Comparison of ENCODE assay signal across 9 mouse cellular contexts in the genomic region with DNA sequence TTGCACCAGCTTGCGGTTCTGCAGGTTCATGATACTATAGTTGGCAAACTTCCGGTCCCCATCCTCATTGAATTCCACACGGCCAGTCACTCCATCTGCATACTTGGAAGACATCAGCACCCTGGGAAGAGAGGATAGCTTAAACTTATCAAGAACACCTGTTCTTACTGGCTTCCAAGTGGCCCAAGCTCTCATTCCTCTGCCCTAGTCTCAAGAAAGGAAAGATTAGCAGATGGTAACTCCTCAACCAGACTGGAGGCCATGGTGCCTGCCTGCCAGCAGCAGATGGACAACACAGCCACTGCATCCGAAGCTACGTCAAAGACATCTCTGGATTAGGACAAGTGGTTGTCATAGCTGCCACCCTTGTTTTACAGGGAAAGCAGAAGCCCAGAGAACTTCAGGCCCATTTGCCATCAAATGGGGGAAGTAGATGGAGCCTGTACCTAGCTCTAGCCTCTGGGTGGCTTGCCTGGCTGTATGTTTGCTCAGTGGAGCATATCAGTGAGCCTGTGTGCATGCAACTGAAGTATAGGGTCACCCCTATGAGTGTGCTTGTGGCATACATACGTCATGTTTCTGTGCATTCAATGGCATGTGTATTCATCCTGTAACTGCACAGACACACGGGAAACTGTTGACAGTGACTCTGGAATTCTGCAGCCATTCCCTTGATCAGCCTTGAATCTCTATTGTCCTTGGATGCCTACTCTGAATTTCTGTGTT. TPM values are rescaled to one million over a fixed set of nuclear protein-coding genes. Genes with fewer than 3 reads are reported as not detected.
DNase-seq lines count a peak whose midpoint lies in the region; ATAC-seq and TF ChIP-seq lines count a peak whose summit lies in the region.
"Had no signal": no experiment of that assay in that cellular context is flagged by ENCODE, and none has a peak within 500 bp of the region (broad histone marks: within the 10 kb centered on the region; RNA-seq: fewer than 3 reads in every experiment).

No protein-coding gene starts in this region.

- no peak overlapping the region for H3K9ac ChIP-seq in hindbrain, postnatal 0 days (replicated peaks; ENCODE audit: low read length)
- no peak overlapping the region for H3K9ac ChIP-seq in neural tube, embryonic 12.5 days

- H3K36me3 ChIP-seq in hindbrain, postnatal 0 days (ENCODE audit: insufficient read depth, low read length) = peaks cover 7% of the 10 kb centered on the region
- no peaks in the 10 kb centered on the region for H3K36me3 ChIP-seq in neural tube, embryonic 12.5 days

- H3K4me1 ChIP-seq in hindbrain, postnatal 0 days (ENCODE audit: insufficient read depth, low read length) = peaks cover 6% of the 10 kb centered on the region; the same call in 1 of the 2 replicates
- H3K4me1 ChIP-seq in neural tube, embryonic 12.5 days = peaks cover 13% of the 10 kb centered on the region; the same call in 1 of the 2 replicates

- 0 out of 2 replicates have a peak overlapping the region, but pooled peaks have one; percentile 24 for H3K27ac ChIP-seq in left cerebral cortex, adult 2 months
- H3K27ac ChIP-seq in hindbrain, postnatal 0 days = 0 out of 2 replicates have a peak overlapping the region, but pooled peaks have one; percentile 54
- no peak overlapping the region for H3K27ac ChIP-seq in neural tube, embryonic 12.5 days

- peak; percentile 39; the same call in 1 of the 2 replicates for ATAC-seq in hindbrain, postnatal 0 days
- no peak for ATAC-seq in neural tube, embryonic 12.5 days (ENCODE audit: low FRiP score, low read depth)
- no peak for ATAC-seq in monocyte, adult 5-6 weeks (replicated peaks; ENCODE audit: insufficient number of reproducible peaks, low FRiP score, low TSS enrichment, poor library complexity, severe bottlenecking)

- no peak overlapping the region for H3K4me3 ChIP-seq in left cerebral cortex, adult 2 months
- H3K4me3 ChIP-seq in hindbrain, postnatal 0 days (ENCODE audit: low read length) = peak overlapping the region; percentile 35; the same call in 1 of the 2 replicates
- peak overlapping the region; percentile 39; the same call in 1 of the 2 replicates for H3K4me3 ChIP-seq in neural tube, embryonic 12.5 days

- WGBS in hindbrain, postnatal 0 days = 61% methylated on average over 7 of the region's 7 CpGs
- WGBS in neural tube, embryonic 12.5 days = 77% methylated on average over 7 of the region's 7 CpGs

- peak overlapping the region; percentile 65 for H3K4me2 ChIP-seq in hindbrain, postnatal 0 days (ENCODE audit: low read depth, low read length)
- H3K4me2 ChIP-seq in neural tube, embryonic 12.5 days (replicated peaks) = peak overlapping the region; percentile 85

- no peak for DNase-seq in left cerebral cortex, adult 2 months (ENCODE audit: extremely low spot score in 1 of 2, low spot score in 2 of 2)
- DNase-seq in left cerebral cortex, adult 9 months (ENCODE audit: low spot score in 2 of 2) = no peak
- DNase-seq in cerebellum, postnatal 36 days = peak; percentile 71 to 75
- peak; percentile 45 for DNase-seq in hindbrain, postnatal 0 days (ENCODE audit: low spot score)
- DNase-seq in adrenal gland, postnatal 4 days (ENCODE audit: low spot score in 2 of 2) = no peak
- DNase-seq in thymus, adult 18-20 months = no peak

- TF ChIP-seq CTCF in left cerebral cortex, adult 2 months (IDR thresholded peaks at IDR 0.05) = no peak
- TF ChIP-seq CTCF in hindbrain, postnatal 0 days (IDR thresholded peaks at IDR 0.05; ENCODE audit: low read depth) = no peak

- intact Hi-C loops in left cerebral cortex, adult 2 months (cut with DNase I) = no loop called here

- H3K27me3 ChIP-seq in hindbrain, postnatal 0 days (ENCODE audit: insufficient read depth, low read length) = no peaks in the 10 kb centered on the region
- H3K27me3 ChIP-seq in neural tube, embryonic 12.5 days (replicated peaks) = peaks cover 63% of the 10 kb centered on the region

- H3K9me3 ChIP-seq in hindbrain, postnatal 0 days (ENCODE audit: low read length) = no peaks in the 10 kb centered on the region
- no peaks in the 10 kb centered on the region for H3K9me3 ChIP-seq in neural tube, embryonic 12.5 days

RNA-seq across cellular contexts. Expression of a gene that starts 14.4 kb away (rescaled TPM):
- not detected for total RNA-seq in left cerebral cortex, adult 2 months (2021)
- 1.0 TPM in 1 of 2 replicates, not detected in the other for total RNA-seq in hindbrain, postnatal 0 days (2014; rRNA removed)
- 0.20 and 0.44 TPM in 2 replicates for polyA plus RNA-seq in hindbrain, postnatal 0 days (2015; fragmentation: Nextera tagmentation; extraction: Ambion mirVana)
- polyA plus RNA-seq in neural tube, embryonic 12.5 days (2016; fragmentation: Nextera tagmentation; extraction: Ambion mirVana) = not detected in 2 replicates
- not detected in 3 replicates for total RNA-seq in monocyte, adult 5-6 weeks (2017)
- total RNA-seq in adrenal gland, postnatal 4 days (2021) = not detected
- total RNA-seq: ES-E14 had no signal

RNA-seq across cellular contexts. Expression of a gene that starts 14.9 kb away (rescaled TPM):
- 100 to 1,000 TPM; 452 to 457 TPM for total RNA-seq in left cerebral cortex, adult 2 months (2021)
- total RNA-seq in hindbrain, postnatal 0 days (2014; rRNA removed) = 146 and 156 TPM in 2 replicates
- 69.5 and 75.7 TPM in 2 replicates for polyA plus RNA-seq in hindbrain, postnatal 0 days (2015; fragmentation: Nextera tagmentation; extraction: Ambion mirVana)
- polyA plus RNA-seq in neural tube, embryonic 12.5 days (2016; fragmentation: Nextera tagmentation; extraction: Ambion mirVana) = 8.1 and 11.3 TPM in 2 replicates
- 0.49 TPM in 1 of 3 replicates, not detected in the others for total RNA-seq in monocyte, adult 5-6 weeks (2017)
- total RNA-seq in adrenal gland, postnatal 4 days (2021) = 10 to 100 TPM; 15.0 to 15.2 TPM

RNA-seq across cellular contexts. Expression of a gene that starts 16.1 kb away (rescaled TPM):
- not detected for total RNA-seq in left cerebral cortex, adult 2 months (2021)
- total RNA-seq in hindbrain, postnatal 0 days (2014; rRNA removed) = not detected in 2 replicates
- polyA plus RNA-seq in hindbrain, postnatal 0 days (2015; fragmentation: Nextera tagmentation; extraction: Ambion mirVana) = not detected in 2 replicates
- not detected in 2 replicates for polyA plus RNA-seq in neural tube, embryonic 12.5 days (2016; fragmentation: Nextera tagmentation; extraction: Ambion mirVana)
- total RNA-seq in monocyte, adult 5-6 weeks (2017) = not detected in 3 replicates
- not detected for total RNA-seq in adrenal gland, postnatal 4 days (2021)
- total RNA-seq: ES-E14 had no signal

RNA-seq across cellular contexts. Expression of a gene that starts 28.0 kb away (rescaled TPM):
- total RNA-seq in left cerebral cortex, adult 2 months (2021) = 10 to 100 TPM; 56.0 to 62.4 TPM
- 52.6 and 67.9 TPM in 2 replicates for total RNA-seq in hindbrain, postnatal 0 days (2014; rRNA removed)
- polyA plus RNA-seq in hindbrain, postnatal 0 days (2015; fragmentation: Nextera tagmentation; extraction: Ambion mirVana) = 46.7 and 49.7 TPM in 2 replicates
- polyA plus RNA-seq in neural tube, embryonic 12.5 days (2016; fragmentation: Nextera tagmentation; extraction: Ambion mirVana) = 70.3 and 71.7 TPM in 2 replicates
- 31.6 to 66.4 TPM (median 33.3 TPM) in 3 replicates for total RNA-seq in monocyte, adult 5-6 weeks (2017)
- total RNA-seq in adrenal gland, postnatal 4 days (2021) = 10 to 100 TPM; 57.5 to 62.5 TPM

RNA-seq across cellular contexts. Expression of a gene that starts 31.8 kb away (rescaled TPM):
- total RNA-seq in left cerebral cortex, adult 2 months (2021) = 10 to 100 TPM; 87.1 to 90.3 TPM
- total RNA-seq in hindbrain, postnatal 0 days (2014; rRNA removed) = 26.1 and 46.7 TPM in 2 replicates
- 101 and 105 TPM in 2 replicates for polyA plus RNA-seq in hindbrain, postnatal 0 days (2015; fragmentation: Nextera tagmentation; extraction: Ambion mirVana)
- polyA plus RNA-seq in neural tube, embryonic 12.5 days (2016; fragmentation: Nextera tagmentation; extraction: Ambion mirVana) = 142 and 144 TPM in 2 replicates
- 42.6 to 64.9 TPM (median 43.8 TPM) in 3 replicates for total RNA-seq in monocyte, adult 5-6 weeks (2017)
- 100 to 1,000 TPM; 110 to 115 TPM for total RNA-seq in adrenal gland, postnatal 4 days (2021)

Comparison
In these comparisons a context has a peak if more than half of its experiments do, and no peak if none do; other contexts are left out.
1. DNase-seq: peak in cerebellum, postnatal 36 days (2 of 2) and hindbrain, postnatal 0 days (single experiment); none in left cerebral cortex, adult 2 months (0 of 2), left cerebral cortex, adult 9 months (0 of 2), adrenal gland, postnatal 4 days (0 of 2) and thymus, adult 18-20 months (0 of 2).
2. RNA of a gene that starts 14.9 kb away (total RNA-seq): 452 to 457 TPM in left cerebral cortex, adult 2 months, 146 to 156 TPM in hindbrain, postnatal 0 days and 15.0 to 15.2 TPM in adrenal gland, postnatal 4 days; 0.49 TPM in monocyte, adult 5-6 weeks; every median in the first group is over 10 times any median in the second.